Mouse (Mus musculus) bone marrow macrophage, adult 2 months (primary cell): Measurements from ENCODE around the gene Tnfrsf19.

Experiments used
- CTCF ChIP-seq: IDR thresholded peaks from 2 replicates; pipeline ENCODE4 v1.5.1; 2012; ENCODE audit warnings: low read depth, mild to moderate bottlenecking, low read length, moderate library complexity
- POLR2A ChIP-seq: IDR thresholded peaks from 2 replicates; pipeline ENCODE4 v1.6.1; 2012; ENCODE audit warnings: mild to moderate bottlenecking, low read depth, low read length, borderline replicate concordance

GRCm38 (mm10) chr14:60985077-60985476 is 61.2 kb downstream of the Tnfrsf19 start:
- TF ChIP-seq CTCF = no peak
- TF ChIP-seq POLR2A = no peak
